Mouse (Mus musculus): ENCODE results near the gene Pgc.

DNA sequence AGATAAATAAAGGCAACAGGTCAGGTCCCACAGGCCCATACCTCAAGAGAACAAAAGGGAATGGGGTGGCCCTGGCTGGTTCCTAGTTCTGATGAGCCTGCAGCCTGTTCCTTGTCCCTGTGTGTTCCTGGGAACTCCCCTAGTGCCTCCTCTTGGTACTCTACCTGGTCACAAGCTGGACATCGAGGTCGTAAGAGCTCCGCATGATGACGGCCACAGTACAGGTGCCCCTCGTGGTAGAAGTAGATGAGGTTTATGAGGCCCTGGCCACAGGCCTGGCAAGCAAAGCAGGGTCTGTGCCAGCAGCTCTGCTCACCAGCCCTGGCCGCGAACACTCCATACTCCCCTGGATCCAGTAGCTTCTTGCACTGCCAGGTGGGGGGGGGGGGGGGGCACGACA, 36.7 kb upstream of the Pgc start:
- TF ChIP-seq POLR2A (IDR thresholded peaks at IDR 0.05; ENCODE audit: insufficient read length, low read depth) (no peak), TCF12 (IDR thresholded peaks at IDR 0.05; ENCODE audit: insufficient read depth, poor library complexity, severe bottlenecking) (no peak), MAX (IDR thresholded peaks at IDR 0.05; ENCODE audit: low read depth) (no peak), REST (IDR thresholded peaks at IDR 0.05; ENCODE audit: insufficient read depth, insufficient read length) (no peak), USF1 (IDR thresholded peaks at IDR 0.05; ENCODE audit: low read depth) (no peak), E2F4 (IDR thresholded peaks at IDR 0.05; ENCODE audit: insufficient read depth) (no peak), MYOD1 (IDR thresholded peaks at IDR 0.05; ENCODE audit: control insufficient read depth in 1 of 3, insufficient read length in 2 of 3, low read depth in 2 of 3) (no peak)
